Mouse (Mus musculus) heart, embryonic 14.5 days (tissue): ENCODE measurements around the gene Atp13a2. TPM values are rescaled to one million over a fixed set of nuclear protein-coding genes. Genes with fewer than 3 reads are reported as not detected.

Source experiments
- ATAC-seq: fragments of 200-750 bp; cut with Nextera tagmentation; 2 replicates; pipeline ENCODE4 v1.8.0; 2017; ENCODE audit warnings: low read depth, moderate TSS enrichment; ENCODE audit not compliant: insufficient number of reproducible peaks, insufficient read depth, low FRiP score
- H3K27ac ChIP-seq, 2 experiments: fragments of 200-500 bp in 1 of 2; fragments of 300-500 bp in 1 of 2; sonication (generic) in 1 of 2; replicated peaks in 1 of 2; 2 replicates each; pipeline ENCODE4 v1.5.1; 2012 to 2014; ENCODE audit warnings: low read depth in 2 of 2, low read length in 2 of 2, control low read depth in 1 of 2, mild to moderate bottlenecking in 1 of 2, mixed read lengths in 1 of 2; ENCODE audit not compliant: control insufficient read depth in 1 of 2, insufficient read depth in 1 of 2
- H3K27me3 ChIP-seq: fragments of 300-500 bp; sonication (generic); 2 replicates; pipeline ENCODE4 v1.6.1; 2014; ENCODE audit warnings: mild to moderate bottlenecking, low read length, control low read depth; ENCODE audit not compliant: control insufficient read depth, insufficient read depth
- H3K36me3 ChIP-seq: fragments of 300-500 bp; sonication (generic); 2 replicates; pipeline ENCODE4 v1.6.1; 2014; ENCODE audit warnings: mild to moderate bottlenecking, control low read depth, low read length, mixed read lengths; ENCODE audit not compliant: control insufficient read depth, insufficient read depth
- H3K4me1 ChIP-seq, 2 experiments: fragments of 200-500 bp in 1 of 2; fragments of 300-500 bp in 1 of 2; sonication (generic) in 1 of 2; 2 replicates each; pipeline ENCODE4 v1.6.1; 2012 to 2014; ENCODE audit warnings: low read length in 2 of 2, control low read depth in 1 of 2, mixed read lengths in 1 of 2; ENCODE audit not compliant: control insufficient read depth in 2 of 2, insufficient read depth in 2 of 2
- H3K4me2 ChIP-seq: fragments of 300-500 bp; sonication (generic); 2 replicates; pipeline ENCODE4 v1.6.1; 2014; ENCODE audit warnings: mild to moderate bottlenecking, low read length
- H3K4me3 ChIP-seq, 2 experiments: fragments of 200-500 bp in 1 of 2; fragments of 300-500 bp in 1 of 2; sonication (generic) in 1 of 2; 2 replicates each; pipeline ENCODE4 v1.5.1; 2012 to 2014; ENCODE audit warnings: low read length in 2 of 2, mild to moderate bottlenecking in 2 of 2, control low read depth in 1 of 2, low read depth in 1 of 2, moderate library complexity in 1 of 2; ENCODE audit not compliant: control insufficient read depth in 1 of 2, insufficient read depth in 1 of 2
- H3K9ac ChIP-seq: fragments of 300-500 bp; sonication (generic); 2 replicates; pipeline ENCODE4 v1.6.1; 2014; ENCODE audit warnings: mild to moderate bottlenecking, low read length
- H3K9me3 ChIP-seq: fragments of 300-500 bp; sonication (generic); 2 replicates; pipeline ENCODE4 v1.6.1; 2016; ENCODE audit warnings: low read length, control low read depth; ENCODE audit not compliant: control insufficient read depth
- WGBS: fragments of 180-500 bp; shearing (Covaris S2); extraction: QIAGEN DNeasy Blood & Tissue Kit; methylation state at CpG from one replicate; pipeline ENCODE4 v1.1.7; 2014; 5-methylcytosine and 5-hydroxymethylcytosine counted together
- polyA plus RNA-seq: library from polyadenylated mRNA; unstranded; fragments of >200 nt; fragmentation: Nextera tagmentation; extraction: Ambion mirVana; gene quantifications from 2 replicates; pipeline ENCODE4 v1.2.1, GENCODE M21; 2014

Atp13a2 gene
- polyA plus RNA-seq, 1 experiment from 2014 or later = 27.2 TPM

DNA sequence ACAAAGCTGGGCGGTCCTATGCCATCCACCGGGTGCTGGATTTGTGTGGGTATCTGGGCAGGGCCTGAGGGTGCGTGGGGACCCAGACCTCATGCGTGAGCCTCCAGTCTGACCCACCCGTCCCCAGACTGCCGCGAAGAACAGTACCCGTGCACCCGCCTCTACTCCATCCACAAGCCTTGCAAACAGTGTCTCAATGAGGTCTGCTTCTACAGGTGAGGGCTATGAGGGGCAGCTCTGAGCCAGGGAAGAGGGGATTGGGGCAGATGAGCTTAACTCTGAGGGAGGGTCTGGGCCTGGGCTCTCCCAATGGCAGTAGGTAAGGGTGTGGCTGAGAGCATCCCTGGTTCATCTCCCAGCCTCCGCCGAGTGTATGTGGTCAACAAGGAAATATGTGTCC lies 28.2 kb downstream of the Atp13a2 start:
- Histone ChIP-seq H3K36me3 (peaks cover 59% of the 10 kb centered on the region), H3K4me1 (peaks cover 21 to 54% of the 10 kb centered on the region in 2 experiments)
- no peak for ATAC-seq

DNA sequence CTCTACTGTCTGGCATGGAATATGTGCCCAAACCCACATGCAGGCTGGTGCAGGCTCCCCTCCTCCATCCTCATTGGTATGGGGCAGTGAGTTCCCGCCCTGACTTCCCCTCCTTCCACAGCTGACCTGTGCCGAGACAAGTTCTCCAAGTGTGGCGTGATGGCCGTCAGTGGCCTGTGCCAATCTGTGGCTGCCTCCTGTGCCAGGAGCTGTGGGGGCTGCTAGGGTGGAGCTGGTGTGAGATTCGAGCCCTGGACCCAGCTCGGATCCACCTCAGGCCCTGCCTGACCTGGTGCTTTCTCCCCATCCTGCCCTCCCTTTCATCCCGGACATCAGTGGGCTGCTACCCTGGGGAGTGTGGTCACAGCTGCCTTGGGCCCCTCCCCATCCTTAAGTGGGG lies 28.7 kb downstream of the Atp13a2 start:
- Histone ChIP-seq H3K9me3 (no peaks in the 10 kb centered on the region), H3K27me3 (no peaks in the 10 kb centered on the region), H3K4me3 (no peak overlapping the region), H3K4me2 (no peak overlapping the region), H3K4me1 (peaks cover 26 to 54% of the 10 kb centered on the region in 2 experiments), H3K27ac (no peak overlapping the region), H3K36me3 (peaks cover 59% of the 10 kb centered on the region), H3K9ac (no peak overlapping the region)
- no peak for ATAC-seq
- 71% methylated on average over 7 of the region's 7 CpGs for WGBS

More for the DNA sequence above, 28.2 kb downstream of the Atp13a2 start:
- H3K27me3 ChIP-seq = no peaks in the 10 kb centered on the region
- no peak overlapping the region for H3K4me2 ChIP-seq
- H3K9ac ChIP-seq = no peak overlapping the region
- no peak overlapping the region for H3K4me3 ChIP-seq
- H3K27ac ChIP-seq = no peak overlapping the region
- H3K9me3 ChIP-seq = no peaks in the 10 kb centered on the region
- WGBS = 92% methylated on average over 11 of the region's 11 CpGs

DNA sequence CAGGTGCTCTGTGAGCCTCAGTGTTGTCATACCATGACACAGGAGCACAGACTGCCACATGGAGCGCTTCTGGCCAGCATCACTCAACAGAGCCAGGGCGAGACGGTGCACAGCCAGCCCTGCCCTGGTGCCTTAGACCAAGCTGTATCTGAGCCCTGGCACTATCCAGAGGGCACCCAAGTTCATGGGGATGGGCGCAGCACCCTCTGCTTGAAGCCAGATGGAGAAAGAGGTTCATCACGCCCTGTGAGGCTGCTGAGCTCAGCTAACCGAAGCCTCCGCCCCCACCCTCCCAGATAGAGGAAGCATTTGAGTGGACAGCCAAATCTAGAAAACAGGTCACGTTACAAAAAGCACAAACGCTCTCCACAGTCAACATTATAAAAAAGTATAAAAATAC lies 29.6 kb downstream of the Atp13a2 start:
- H3K4me3 ChIP-seq = no peak overlapping the region
- H3K4me2 ChIP-seq = no peak overlapping the region
- no peaks in the 10 kb centered on the region for H3K27me3 ChIP-seq
- H3K9ac ChIP-seq = peak overlapping the region; percentile 25; the same call in 1 of the 2 replicates
- peaks cover 36 to 57% of the 10 kb centered on the region in 2 experiments for H3K4me1 ChIP-seq
- H3K36me3 ChIP-seq = peaks cover 59% of the 10 kb centered on the region
- ATAC-seq = no peak
- H3K9me3 ChIP-seq = no peaks in the 10 kb centered on the region
- H3K27ac ChIP-seq = peak overlapping the region; percentile 9 to 57; a peak in 2 of 4 replicates
- 58% methylated on average over 9 of the region's 9 CpGs for WGBS

DNA sequence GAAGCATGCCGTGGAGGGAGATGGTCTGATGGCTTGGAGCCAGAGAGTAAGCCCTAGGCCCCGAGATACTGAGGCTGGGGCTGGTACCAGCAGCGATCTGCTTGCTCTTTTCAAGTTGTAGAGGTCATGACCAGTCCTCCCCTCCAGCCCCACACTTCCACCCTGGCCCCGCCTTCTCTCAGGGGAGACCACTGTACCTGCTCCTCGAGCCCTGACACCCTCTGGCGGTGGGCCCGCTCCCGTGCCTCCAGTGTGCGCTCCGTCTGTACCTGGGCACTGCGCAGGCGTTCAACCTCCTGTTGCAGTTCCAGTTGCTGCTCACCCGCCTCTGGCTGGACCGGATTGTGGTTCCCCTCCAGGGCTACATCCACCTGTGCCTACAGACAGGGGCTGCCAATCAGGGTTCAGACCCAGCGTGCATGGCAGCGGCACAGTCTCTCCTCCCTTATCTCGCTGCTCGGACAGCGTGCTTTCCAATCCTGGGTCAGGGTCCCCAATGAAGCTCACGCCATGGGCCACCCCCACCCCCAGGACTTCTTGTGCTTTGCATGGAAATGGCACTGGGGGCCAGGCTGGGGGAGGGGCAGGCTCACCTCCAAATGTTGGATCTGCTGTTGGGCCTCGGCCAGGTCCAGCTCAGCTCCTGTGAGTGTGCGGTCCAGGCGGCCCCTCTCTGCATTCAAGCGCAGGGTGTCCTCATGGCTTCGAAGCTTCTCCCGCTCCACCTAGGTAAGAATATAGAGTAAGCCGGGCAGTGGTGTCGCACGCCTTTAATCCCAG lies 31.2 kb downstream of the Atp13a2 start:
- peaks cover 37 to 60% of the 10 kb centered on the region in 2 experiments for H3K4me1 ChIP-seq

GRCm38 (mm10) chr4:141020220-141020619 lies 33.5 kb downstream of the Atp13a2 start:
- 87% methylated on average over 17 of the region's 17 CpGs for WGBS
- peaks cover 42 to 62% of the 10 kb centered on the region in 2 experiments for H3K4me1 ChIP-seq

More for the DNA sequence above, 31.2 kb downstream of the Atp13a2 start:
- Histone ChIP-seq H3K9ac (0 out of 2 replicates have a peak overlapping the region, but pooled peaks have one; percentile 16), H3K36me3 (peaks cover 55% of the 10 kb centered on the region), H3K4me3 (no peak overlapping the region), H3K27me3 (no peaks in the 10 kb centered on the region), H3K9me3 (no peaks in the 10 kb centered on the region), H3K4me2 (no peak overlapping the region), H3K27ac (peak overlapping the region in 1 of 2 experiments; percentile 57; a peak in 1 of 4 replicates)
- 75% methylated on average over 29 of the region's 29 CpGs for WGBS
- ATAC-seq = no peak

GRCm38 (mm10) chr4:141020811-141021613 lies 34.3 kb downstream of the Atp13a2 start:
- Histone ChIP-seq H3K4me2 (peak overlapping the region; percentile 42), H3K4me1 (peaks cover 41 to 54% of the 10 kb centered on the region in 2 experiments), H3K36me3 (peaks cover 36% of the 10 kb centered on the region), H3K9me3 (no peaks in the 10 kb centered on the region), H3K27me3 (no peaks in the 10 kb centered on the region), H3K4me3 (no peak overlapping the region), H3K9ac (peak overlapping the region; percentile 69), H3K27ac (peak overlapping the region; percentile 87 to 96)
- ATAC-seq = peak; percentile 80
- 11% methylated on average over 14 of the region's 14 CpGs for WGBS

More at GRCm38 (mm10) chr4:141020220-141020619, 33.5 kb downstream of the Atp13a2 start:
- Histone ChIP-seq H3K27me3 (no peaks in the 10 kb centered on the region), H3K27ac (peak overlapping the region; percentile 87 to 96), H3K9me3 (no peaks in the 10 kb centered on the region), H3K4me2 (peak overlapping the region; percentile 42), H3K36me3 (peaks cover 36% of the 10 kb centered on the region), H3K4me3 (no peak overlapping the region), H3K9ac (peak overlapping the region; percentile 69)
- ATAC-seq = no peak

- Histone ChIP-seq H3K36me3 (peaks cover 32% of the 10 kb centered on the region; the same call in 1 of the 2 replicates), H3K27ac (peak overlapping the region; percentile 87 to 96), H3K4me2 (peak overlapping the region; percentile 42), H3K27me3 (no peaks in the 10 kb centered on the region), H3K4me1 (peaks cover 38 to 51% of the 10 kb centered on the region in 2 experiments), H3K9ac (peak overlapping the region; percentile 57), H3K9me3 (no peaks in the 10 kb centered on the region), H3K4me3 (no peak overlapping the region)
- 62% methylated on average over 11 of the region's 11 CpGs for WGBS
- no peak for ATAC-seq
Observed at GRCm38 (mm10) chr4:141021614-141021929, 34.9 kb downstream of the Atp13a2 start.
